Mouse (Mus musculus) G1E-ER4 (cell line): ENCODE measurements around the gene Klhl10. TPM values are rescaled to one million over a fixed set of nuclear protein-coding genes. Genes with fewer than 3 reads are reported as not detected.
A peak's percentile ranks its signal among the peaks of the same experiment; 100 is the strongest.

Experiments
- GATA1 ChIP-seq: IDR thresholded peaks from one replicate; pipeline ENCODE4 v1.8.0; 2012; ENCODE audit warnings: low read length, inconsistent platforms
- polyA plus RNA-seq: library from polyadenylated mRNA; stranded (reverse); fragments of >175 nt; gene quantifications from 2 replicates; pipeline ENCODE4 v1.2.3, GENCODE M21; 2012

Klhl10 gene
- polyA plus RNA-seq, 1 experiment: 0.09 TPM

DNA sequence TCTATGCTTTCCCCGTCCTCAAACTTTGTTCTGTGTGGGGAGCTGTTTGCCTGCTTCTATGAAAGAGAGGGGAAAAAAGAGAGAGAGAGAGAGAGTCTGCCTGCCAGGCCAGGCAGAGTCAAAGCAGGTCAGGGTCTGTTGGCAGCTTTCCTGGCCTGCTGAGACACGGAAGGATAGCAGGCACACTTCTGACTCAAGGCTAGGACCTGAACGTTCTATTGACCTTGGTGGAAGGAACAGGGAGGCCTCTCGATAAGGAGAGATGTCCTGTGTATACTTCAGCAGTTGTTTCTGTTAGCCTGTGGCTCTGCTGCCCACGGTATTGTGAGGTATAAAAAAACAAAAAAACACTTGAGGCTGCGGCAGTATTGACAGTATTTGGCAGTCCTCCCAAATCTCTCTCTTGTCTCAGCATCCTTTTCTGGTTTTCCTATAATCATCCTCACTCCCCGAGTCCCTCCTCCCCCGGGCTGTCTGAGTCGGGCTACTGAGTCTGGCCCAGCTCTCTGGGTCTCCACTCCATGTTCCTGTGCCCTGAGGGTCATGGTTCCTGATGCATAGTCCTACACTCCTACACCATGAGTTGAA, 13.0 kb upstream of the Klhl10 start:
- TF ChIP-seq GATA1: no peak

DNA sequence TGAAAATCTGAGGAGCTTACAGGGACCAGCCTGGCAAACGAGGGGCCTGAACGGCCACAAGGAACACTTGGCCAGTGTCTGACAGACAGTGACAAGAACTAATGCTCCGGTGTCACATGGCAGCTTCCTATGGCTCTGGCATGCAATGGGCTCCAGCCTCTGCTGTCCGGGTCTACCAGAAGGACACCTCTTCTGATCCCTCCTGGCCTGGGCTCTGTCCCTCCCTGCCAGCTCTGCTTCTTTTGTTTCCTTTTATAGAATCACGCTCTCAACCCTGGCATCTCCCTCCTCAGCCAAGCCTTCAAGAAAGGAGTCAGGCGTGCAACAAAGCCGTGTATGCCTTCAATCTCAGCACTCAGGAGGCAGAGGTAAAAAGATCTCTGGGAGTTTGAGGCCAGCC, 11.7 kb upstream of the Klhl10 start:
- no peak for TF ChIP-seq GATA1

GRCm38 (mm10) chr11:100432002-100432401, 9.7 kb upstream of the Klhl10 start:
- no peak for TF ChIP-seq GATA1

- TF ChIP-seq GATA1: no peak
These were observed 6.0 kb upstream of the Klhl10 start for GRCm38 (mm10) chr11:100435678-100436246.

GRCm38 (mm10) chr11:100437901-100438300, 3.8 kb upstream of the Klhl10 start:
- TF ChIP-seq GATA1: no peak

DNA sequence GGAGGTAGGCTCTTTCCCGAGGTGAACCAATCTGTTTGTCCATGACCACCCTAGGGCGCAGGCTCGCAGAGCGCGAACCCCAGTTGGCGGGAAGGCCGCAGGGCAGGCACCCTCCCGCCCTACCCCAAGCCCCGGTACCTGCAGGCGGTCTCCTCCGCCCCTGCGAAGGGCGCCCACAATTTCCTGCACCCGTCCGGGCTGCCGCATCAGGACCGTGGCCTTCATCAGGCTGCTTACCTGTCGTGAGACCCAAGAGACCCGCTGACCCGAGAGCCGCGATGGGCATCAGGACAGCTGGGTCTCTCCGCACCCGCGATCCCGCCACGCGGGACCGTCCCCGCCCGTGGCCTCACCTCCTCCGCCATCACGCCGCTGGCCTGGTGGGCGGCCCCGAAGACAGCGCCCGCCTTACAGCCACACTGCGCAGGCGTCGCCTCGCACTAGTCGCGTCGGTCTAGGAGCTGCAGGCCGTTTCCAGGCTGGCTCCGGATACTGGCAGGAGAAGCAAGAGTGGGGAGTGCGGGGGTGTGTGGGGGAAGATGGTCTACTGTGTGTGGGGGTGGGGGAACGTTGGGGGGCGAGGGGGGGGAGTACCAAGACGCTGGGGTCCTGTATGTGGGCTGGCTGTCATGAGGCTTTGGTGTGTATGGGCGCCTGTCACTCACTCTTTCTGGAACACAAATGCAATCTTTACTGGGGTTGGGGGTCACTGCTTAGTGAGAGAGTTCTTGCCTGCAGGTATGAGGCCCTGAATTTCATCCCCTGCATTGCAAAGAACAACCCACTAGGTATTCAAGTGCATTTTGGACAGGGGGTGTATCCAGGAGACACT, 810 bp upstream of the Klhl10 start:
- TF ChIP-seq GATA1: no peak

DNA sequence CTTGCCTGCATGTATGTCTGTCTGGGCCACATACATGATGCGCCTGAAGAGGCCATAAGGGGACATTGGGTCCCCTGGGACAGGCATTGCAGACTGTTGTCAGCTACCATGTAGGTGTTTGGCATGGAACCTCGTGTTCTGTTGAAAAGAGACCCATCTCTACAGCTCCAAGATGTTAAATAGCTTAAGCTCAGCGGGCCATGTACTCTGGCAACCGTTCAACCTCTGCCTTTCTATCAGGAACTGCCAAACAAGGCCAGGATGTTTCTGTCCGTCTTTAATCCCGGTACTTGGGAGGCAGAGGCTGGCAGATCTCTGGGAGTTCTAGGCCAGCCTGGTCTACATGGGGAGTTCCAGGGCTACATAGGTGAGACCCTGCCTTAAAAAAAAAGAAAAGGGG, 908 bp downstream of the Klhl10 start:
- TF ChIP-seq GATA1: no peak

DNA sequence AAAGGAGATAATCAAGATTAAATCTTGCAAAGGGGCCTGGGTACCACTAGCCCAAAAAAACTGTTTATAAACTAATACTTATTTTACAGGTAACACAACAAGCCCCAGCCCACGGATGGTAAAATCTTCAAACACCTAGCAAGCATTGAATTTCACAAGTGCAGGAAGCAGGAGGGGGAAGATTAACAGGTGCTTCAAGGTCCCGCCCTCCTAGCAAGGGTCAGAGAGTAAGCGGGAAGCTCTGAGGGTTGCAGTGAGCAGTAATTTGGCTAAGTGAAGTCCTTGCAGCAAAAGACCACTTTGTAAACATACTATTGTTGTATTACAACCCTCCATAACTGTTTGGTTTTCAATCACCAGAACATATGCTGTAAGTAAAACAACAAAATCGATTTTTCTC, 15.5 kb downstream of the Klhl10 start:
- TF ChIP-seq GATA1: no peak

GRCm38 (mm10) chr11:100457711-100458110, 16.0 kb downstream of the Klhl10 start:
- no peak for TF ChIP-seq GATA1

DNA sequence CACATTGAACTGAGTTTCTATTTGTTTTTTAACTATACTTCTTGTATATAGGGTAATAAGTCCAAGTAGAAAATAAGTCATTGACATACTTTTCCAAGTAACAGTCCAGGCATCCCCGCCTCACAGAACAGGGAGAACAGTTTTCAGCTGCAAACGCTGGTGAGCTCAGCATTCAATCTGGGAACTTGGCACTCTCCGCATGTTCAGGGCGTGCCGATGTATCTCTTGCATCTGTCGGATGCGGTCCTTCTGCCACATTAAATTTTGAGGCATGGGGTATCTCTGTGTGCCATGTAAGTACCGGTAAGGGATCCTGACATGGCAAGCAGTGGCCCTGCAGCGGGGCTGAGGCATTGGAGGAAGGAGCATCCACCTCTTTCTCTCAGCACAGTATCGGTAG, 21.0 kb downstream of the Klhl10 start:
- TF ChIP-seq GATA1: no peak

- TF ChIP-seq GATA1: peak; percentile 80
These were observed 23.6 kb downstream of the Klhl10 start for GRCm38 (mm10) chr11:100465229-100465792.

GRCm38 (mm10) chr11:100465833-100466232, 24.1 kb downstream of the Klhl10 start:
- no peak for TF ChIP-seq GATA1

DNA sequence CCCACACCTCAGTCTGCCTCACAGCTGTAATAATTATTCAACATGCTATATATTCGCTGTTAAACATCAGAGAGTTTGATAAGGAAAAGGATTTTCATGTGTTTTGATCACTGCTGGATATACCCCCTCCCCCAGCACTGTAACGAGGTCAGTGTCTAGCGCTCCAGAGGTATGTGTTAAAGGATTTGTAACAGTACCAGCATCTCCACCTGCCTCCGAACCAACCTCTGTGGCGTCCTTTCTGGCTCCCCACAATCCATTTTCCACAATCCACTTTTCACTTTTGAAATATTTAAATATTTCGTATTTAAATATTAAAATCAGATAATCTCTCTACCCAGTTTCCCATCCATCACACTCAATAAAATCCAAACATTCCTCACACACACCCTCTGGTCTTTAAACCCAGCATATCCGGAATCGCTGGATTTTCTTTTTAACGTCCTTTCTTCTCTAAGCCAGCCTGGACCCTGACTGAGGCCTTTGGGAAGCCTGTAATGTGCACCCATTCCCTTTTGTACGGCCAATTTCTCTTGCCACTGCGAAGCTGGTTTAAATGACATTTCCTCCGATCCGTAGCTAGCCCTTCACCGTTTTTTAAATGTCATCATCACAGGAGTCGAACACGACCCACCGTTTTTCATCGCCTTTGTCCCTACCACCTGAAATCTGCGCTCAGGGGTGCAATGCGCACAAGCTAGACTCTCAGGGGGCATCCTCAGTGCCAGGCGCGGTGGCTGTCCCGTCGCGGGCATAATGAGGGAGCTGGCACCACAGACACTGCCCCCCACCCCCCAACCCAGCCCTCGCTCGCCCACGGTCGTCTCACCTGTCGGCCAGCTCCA, 29.9 kb downstream of the Klhl10 start:
- TF ChIP-seq GATA1: no peak

DNA sequence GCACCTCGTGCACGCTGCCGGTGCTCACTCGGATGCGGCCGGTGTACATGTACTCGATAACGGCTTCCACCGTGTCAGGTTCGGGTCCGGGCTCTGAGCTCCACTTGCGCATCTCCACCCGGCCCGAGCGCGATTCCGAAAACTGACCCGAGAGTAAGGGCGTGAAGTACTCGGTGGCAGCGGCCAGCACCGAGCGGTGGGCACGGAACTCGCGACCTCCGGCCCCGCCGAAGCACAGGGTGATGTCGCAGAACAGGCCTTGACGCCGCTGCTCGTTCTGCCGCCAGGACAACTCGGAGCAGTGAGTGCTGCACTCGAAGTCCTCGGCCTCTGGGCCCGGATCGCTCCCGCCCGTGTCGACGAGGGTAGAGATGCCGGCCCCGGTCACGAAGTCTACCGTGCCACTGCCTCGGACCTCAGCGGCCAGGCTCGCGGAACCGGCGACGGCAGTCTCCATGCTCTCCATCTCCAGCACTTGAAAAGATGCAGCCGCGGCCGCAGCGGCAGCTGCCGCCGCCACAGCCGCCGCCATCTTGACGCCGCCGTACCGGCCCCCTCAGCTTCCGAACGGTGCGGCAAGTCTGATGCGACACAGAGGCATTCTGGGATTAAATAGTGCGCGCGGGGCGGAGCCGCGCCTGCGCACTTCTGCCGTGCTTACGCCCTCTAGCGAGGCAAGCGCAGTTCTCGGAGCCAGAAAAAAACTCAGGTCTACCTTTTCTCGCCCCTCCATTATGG, 30.6 kb downstream of the Klhl10 start, which contains the start of gene Klhl11:
TSS of gene Klhl11 (minus strand) at position 545 of the 738 bp plus-strand sequence.
- TF ChIP-seq GATA1: no peak

GRCm38 (mm10) chr11:100472935-100473295, 31.2 kb downstream of the Klhl10 start:
- no peak for TF ChIP-seq GATA1
